Mouse (Mus musculus) megakaryocyte, embryonic 14.5 days (primary cell): Measurements from ENCODE around the gene N4bp2l2.

ENCODE experiments used
- FLI1 ChIP-seq: IDR thresholded peaks from 2 replicates; pipeline ENCODE4 v1.6.1; 2012; ENCODE audit warnings: low read length, inconsistent platforms, mixed read lengths
- GATA1 ChIP-seq: IDR thresholded peaks from 3 replicates; pipeline ENCODE4 v1.6.1; 2012; ENCODE audit warnings: mixed read lengths, low read length, inconsistent platforms, borderline replicate concordance

DNA sequence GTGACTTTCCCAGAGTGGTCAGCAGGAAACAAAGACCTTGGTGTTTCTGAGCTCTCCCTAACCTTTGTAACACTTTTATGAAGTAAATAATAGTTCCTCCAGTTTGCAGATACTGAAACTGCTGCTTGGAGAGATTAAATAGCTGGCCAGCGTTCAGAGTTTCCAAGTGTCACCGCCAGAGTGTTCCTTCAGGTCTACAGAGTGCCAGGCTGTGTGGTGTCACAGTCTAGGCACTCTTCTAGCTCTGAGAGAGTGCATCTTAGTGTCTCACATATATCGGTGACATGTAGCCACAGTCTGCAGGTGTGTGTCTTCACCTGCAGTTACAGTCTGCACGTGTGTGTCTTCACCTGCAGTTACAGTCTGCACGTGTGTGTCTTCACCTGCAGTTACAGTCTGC lies 82.8 kb downstream of the N4bp2l2 start:
- TF ChIP-seq GATA1 (no peak), FLI1 (no peak)
